Mouse (Mus musculus) limb, embryonic 12.5 days (tissue): ENCODE results near the gene Meis2. TPM values are rescaled to one million over a fixed set of nuclear protein-coding genes. Genes with fewer than 3 reads are reported as not detected.

Source experiments
- ATAC-seq: fragments of 200-750 bp; cut with Nextera tagmentation; 2 replicates; pipeline ENCODE4 v1.8.0; 2017; ENCODE audit warnings: low read depth, moderate TSS enrichment; ENCODE audit not compliant: insufficient number of reproducible peaks, insufficient read depth, low FRiP score, low TSS enrichment
- H3K27ac ChIP-seq: fragments of 300-500 bp; sonication (generic); 2 replicates; pipeline ENCODE4 v1.5.1; 2016; ENCODE audit warnings: mild to moderate bottlenecking, moderate library complexity
- H3K27me3 ChIP-seq: fragments of 300-500 bp; sonication (generic); 2 replicates; pipeline ENCODE4 v1.6.1; 2016; ENCODE audit warnings: mild to moderate bottlenecking, moderate library complexity
- H3K36me3 ChIP-seq: fragments of 300-500 bp; sonication (generic); 2 replicates; pipeline ENCODE4 v1.6.1; 2016; ENCODE audit warnings: mild to moderate bottlenecking, moderate library complexity
- H3K4me1 ChIP-seq: fragments of 300-500 bp; sonication (generic); replicated peaks from 2 replicates; pipeline ENCODE4 v1.6.1; 2016
- H3K4me2 ChIP-seq: fragments of 300-500 bp; sonication (generic); 2 replicates; pipeline ENCODE4 v1.6.1; 2016; ENCODE audit warnings: mild to moderate bottlenecking, moderate library complexity
- H3K4me3 ChIP-seq: fragments of 300-500 bp; sonication (generic); replicated peaks from 2 replicates; pipeline ENCODE4 v1.5.1; 2016; ENCODE audit warnings: mild to moderate bottlenecking
- H3K9ac ChIP-seq: fragments of 300-500 bp; sonication (generic); replicated peaks from 2 replicates; pipeline ENCODE4 v1.6.1; 2016; ENCODE audit warnings: mild to moderate bottlenecking, moderate library complexity
- H3K9me3 ChIP-seq: fragments of 300-500 bp; sonication (generic); 2 replicates; pipeline ENCODE4 v1.6.1; 2016; ENCODE audit warnings: mild to moderate bottlenecking, moderate library complexity
- WGBS: fragments of 180-500 bp; shearing (Covaris S2); methylation state at CpG from one replicate; pipeline ENCODE4 v1.1.7; 2016; 5-methylcytosine and 5-hydroxymethylcytosine counted together
- polyA plus RNA-seq: library from polyadenylated mRNA; unstranded; fragments of >200 nt; fragmentation: Nextera tagmentation; extraction: Ambion mirVana; gene quantifications from 2 replicates; pipeline ENCODE4 v1.2.1, GENCODE M21; 2016

Meis2 gene
- polyA plus RNA-seq, 1 experiment from 2014 or later = 20.5 TPM

DNA sequence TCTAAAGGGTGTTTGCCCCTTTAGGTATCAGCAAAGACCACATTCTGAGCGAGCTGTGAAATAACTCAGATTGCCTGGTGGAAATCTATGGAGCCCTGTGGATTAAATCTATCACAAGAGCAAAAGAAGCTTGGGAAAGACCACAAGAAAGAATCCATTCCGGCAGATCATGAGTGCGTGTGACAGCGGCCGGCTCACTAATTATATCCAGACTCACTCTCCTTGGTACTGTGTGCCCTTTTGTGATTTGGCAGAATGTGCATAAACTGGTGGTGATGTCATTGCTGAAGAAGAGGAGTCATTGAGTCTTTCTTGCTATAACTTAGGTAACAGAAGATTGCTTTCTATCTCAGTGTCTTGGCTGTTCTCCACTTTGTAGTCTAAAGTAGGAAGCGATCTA lies 172.5 kb downstream of the Meis2 start:
- Histone ChIP-seq H3K4me2 (no peak overlapping the region), H3K36me3 (no peaks in the 10 kb centered on the region), H3K4me1 (peaks cover 20% of the 10 kb centered on the region), H3K4me3 (no peak overlapping the region), H3K9me3 (no peaks in the 10 kb centered on the region), H3K27ac (no peak overlapping the region), H3K27me3 (peaks cover 55% of the 10 kb centered on the region), H3K9ac (no peak overlapping the region)
- WGBS = 50% methylated on average over 6 of the region's 6 CpGs
- no peak for ATAC-seq

DNA sequence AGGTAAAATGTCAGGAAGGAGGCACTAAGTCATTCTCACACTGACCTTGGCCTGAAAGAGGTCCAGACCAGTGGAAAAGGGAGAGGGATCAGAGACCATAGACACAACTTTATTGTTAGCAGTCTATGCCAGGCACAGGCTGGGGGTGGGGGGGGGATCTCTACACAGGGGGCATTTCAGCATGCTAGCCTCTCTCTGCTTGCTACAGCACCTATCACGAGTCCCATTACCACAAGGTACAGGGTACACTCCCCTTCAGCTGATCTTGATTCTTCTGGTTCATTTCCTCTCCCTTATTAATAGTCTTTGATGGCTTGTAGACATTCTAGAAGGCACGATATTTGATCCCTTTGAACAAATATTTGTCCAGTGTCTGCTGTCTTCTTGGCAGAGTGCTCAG lies 174.9 kb downstream of the Meis2 start:
- Histone ChIP-seq H3K27ac (no peak overlapping the region), H3K9me3 (no peaks in the 10 kb centered on the region), H3K4me1 (peaks cover 11% of the 10 kb centered on the region), H3K27me3 (peaks cover 64% of the 10 kb centered on the region), H3K4me2 (no peak overlapping the region), H3K36me3 (no peaks in the 10 kb centered on the region), H3K4me3 (no peak overlapping the region), H3K9ac (no peak overlapping the region)
- ATAC-seq = no peak
- 75% methylated on average over 2 of the region's 2 CpGs for WGBS

DNA sequence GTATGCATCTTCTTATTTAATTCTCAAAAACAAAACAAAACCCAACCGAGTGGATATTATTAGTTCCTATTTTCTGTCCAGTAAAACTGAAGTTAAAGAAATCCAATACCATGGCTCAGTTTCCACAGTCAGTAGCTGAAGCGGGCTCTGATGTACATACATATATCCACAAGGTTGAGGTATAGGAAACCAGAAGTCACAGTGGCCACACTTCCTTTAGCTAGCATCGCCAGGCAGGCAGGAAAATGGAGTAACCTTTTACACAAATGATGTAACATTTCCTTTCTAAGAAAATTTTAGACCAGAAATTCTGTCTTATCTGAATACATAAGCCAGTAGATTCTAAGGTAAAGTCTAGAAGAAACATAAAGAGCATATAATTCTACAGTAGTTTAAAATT lies 175.6 kb downstream of the Meis2 start:
- ATAC-seq = no peak
- no peak overlapping the region for H3K4me2 ChIP-seq
- H3K9ac ChIP-seq = no peak overlapping the region
- H3K4me1 ChIP-seq = peaks cover 6% of the 10 kb centered on the region
- WGBS = 88% methylated on average over 3 of the region's 3 CpGs
- no peak overlapping the region for H3K4me3 ChIP-seq
- no peak overlapping the region for H3K27ac ChIP-seq
- H3K27me3 ChIP-seq = peaks cover 58% of the 10 kb centered on the region
- H3K9me3 ChIP-seq = no peaks in the 10 kb centered on the region
- H3K36me3 ChIP-seq = no peaks in the 10 kb centered on the region

DNA sequence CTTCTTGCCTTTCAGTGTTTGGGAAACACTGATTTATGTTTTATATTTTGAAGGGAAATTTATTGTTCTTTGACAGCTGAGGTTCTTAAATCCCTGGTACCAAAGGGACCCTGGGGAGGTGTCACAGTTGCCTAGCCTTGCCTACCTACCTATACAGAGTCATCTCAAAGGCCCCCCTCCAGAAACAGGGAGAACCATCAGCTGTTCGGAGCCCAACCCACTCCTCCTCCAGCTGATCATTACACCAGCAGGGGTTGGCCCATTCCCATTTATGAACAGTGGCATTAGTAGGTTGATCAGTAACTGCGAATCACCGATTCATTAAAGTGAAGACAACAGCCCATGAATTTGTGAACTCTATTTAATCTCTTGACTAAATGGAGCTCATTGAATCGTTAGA lies 176.4 kb downstream of the Meis2 start:
- no peak for ATAC-seq
- no peaks in the 10 kb centered on the region for H3K36me3 ChIP-seq

DNA sequence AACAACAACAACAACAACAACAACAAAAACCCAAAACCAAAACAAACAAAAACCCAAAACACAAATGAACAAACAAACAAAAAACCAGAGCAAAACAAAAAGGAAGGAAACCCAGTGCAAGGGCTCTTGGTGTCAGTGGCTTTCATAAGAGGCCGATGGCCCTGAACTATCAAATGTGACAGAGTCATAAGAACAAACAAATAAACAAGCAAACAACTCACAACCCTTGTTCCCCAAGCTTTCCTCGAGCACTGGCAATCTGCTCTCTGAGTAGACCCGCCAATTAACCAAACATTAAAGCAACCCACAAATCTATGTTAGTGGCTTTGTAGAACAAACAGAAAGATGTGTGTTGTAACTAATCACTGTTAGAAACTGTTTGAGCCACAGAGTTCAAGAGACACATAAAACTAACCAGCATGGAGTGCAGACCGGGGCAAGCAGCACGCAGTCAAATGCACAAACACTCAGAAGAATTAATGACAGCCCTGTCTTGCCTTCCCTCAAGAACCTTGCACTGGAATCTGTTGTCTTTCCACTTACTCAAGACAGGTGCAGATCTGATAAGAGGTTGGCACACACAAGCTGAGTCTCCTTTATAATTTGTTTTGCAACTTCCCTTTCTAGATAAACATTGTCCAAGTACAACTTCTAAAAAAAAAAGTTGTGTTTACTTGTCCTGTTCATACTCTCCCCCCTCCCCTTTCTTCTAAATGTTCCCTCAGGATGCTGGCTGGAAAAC lies 177.1 kb downstream of the Meis2 start:
- H3K9ac ChIP-seq = no peak overlapping the region
- H3K4me1 ChIP-seq = peaks cover 3% of the 10 kb centered on the region; the same call in 1 of the 2 replicates
- no peaks in the 10 kb centered on the region for H3K36me3 ChIP-seq
- no peak for ATAC-seq
- H3K4me3 ChIP-seq = no peak overlapping the region
- H3K27ac ChIP-seq = no peak overlapping the region
- WGBS = 30% methylated on average over 5 of the region's 5 CpGs
- H3K27me3 ChIP-seq = peaks cover 55% of the 10 kb centered on the region
- no peak overlapping the region for H3K4me2 ChIP-seq
- no peaks in the 10 kb centered on the region for H3K9me3 ChIP-seq

More for the DNA sequence above, 176.4 kb downstream of the Meis2 start:
- WGBS = 83% methylated on average over 4 of the region's 4 CpGs
- Histone ChIP-seq H3K4me2 (no peak overlapping the region), H3K9me3 (no peaks in the 10 kb centered on the region), H3K9ac (no peak overlapping the region), H3K27ac (no peak overlapping the region), H3K4me1 (peaks cover 3% of the 10 kb centered on the region; the same call in 1 of the 2 replicates), H3K27me3 (peaks cover 58% of the 10 kb centered on the region), H3K4me3 (no peak overlapping the region)

DNA sequence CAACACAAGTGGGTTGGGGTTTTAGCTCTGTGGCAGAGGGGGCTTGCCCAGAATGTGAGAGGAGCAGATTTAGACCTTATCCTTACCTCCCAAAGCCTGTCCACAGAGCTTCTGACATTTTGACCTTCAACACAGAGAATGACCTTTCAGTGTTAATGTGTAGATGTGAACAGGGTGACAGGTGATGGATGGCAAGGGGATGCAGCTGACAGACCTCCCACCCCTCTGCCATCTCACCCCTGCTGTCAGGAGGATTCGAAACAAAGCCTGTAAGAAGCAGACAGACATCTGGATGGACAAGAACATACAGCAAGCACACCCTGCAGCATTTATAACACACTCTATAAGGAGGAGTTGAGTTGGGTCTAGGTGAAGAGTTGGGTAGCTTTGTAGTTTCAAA lies 178.0 kb downstream of the Meis2 start:
- WGBS = 17% methylated on average over 1 of the region's 1 CpGs
- H3K4me2 ChIP-seq = no peak overlapping the region
- ATAC-seq = no peak
- H3K27ac ChIP-seq = no peak overlapping the region
- peaks cover 49% of the 10 kb centered on the region for H3K27me3 ChIP-seq
- H3K4me1 ChIP-seq = 0 out of 2 replicates have a peak, but pooled peaks cover 3% of the 10 kb centered on the region
- H3K36me3 ChIP-seq = no peaks in the 10 kb centered on the region
- no peaks in the 10 kb centered on the region for H3K9me3 ChIP-seq
- H3K9ac ChIP-seq = no peak overlapping the region
- H3K4me3 ChIP-seq = no peak overlapping the region

DNA sequence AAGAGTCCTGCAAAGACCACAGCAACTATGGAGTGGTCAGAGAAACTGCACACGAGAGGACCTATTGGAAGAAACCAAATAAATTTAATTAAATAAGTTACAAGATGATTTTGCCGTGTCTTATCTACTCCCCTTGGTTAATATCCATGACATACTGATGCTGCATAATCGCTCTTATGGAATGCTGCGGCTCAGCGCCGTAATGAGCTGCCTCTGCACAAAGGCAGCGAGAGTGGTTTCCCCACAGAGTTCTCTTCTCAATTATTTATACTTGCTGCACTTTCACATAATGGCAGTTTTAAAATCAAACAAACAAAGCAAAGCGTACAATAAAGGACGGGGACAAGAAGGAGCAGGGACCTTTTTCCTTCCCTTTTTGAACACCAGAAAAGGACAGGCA lies 181.5 kb downstream of the Meis2 start:
- no peak overlapping the region for H3K9ac ChIP-seq
- H3K36me3 ChIP-seq = no peaks in the 10 kb centered on the region
- H3K9me3 ChIP-seq = no peaks in the 10 kb centered on the region
- no peak overlapping the region for H3K27ac ChIP-seq
- 0 out of 2 replicates have a peak, but pooled peaks cover 1% of the 10 kb centered on the region for H3K4me1 ChIP-seq
- H3K4me3 ChIP-seq = no peak overlapping the region
- WGBS = 85% methylated on average over 9 of the region's 9 CpGs
- no peak overlapping the region for H3K4me2 ChIP-seq
- no peak for ATAC-seq
- H3K27me3 ChIP-seq = peaks cover 53% of the 10 kb centered on the region

DNA sequence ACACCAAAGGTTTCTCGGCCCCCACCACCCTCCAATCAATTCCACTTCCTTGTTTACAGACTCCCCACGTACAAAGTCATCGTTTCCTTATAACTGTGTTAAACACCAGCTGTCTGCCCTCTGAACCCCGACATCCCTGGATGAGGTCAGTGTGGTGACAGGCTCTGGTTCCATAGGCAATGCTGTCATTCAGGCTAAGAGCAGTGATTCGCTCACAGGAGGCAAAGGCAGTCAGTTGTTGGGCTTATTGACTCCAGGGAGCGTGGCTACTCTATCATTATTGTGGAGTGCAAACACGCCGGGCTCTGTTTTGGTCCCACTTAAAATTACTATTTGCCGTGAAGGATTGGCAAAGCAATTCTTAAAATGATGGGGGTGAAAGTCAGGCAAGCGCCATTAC lies 182.1 kb downstream of the Meis2 start:
- no peak overlapping the region for H3K4me2 ChIP-seq
- peaks cover 57% of the 10 kb centered on the region for H3K27me3 ChIP-seq
- ATAC-seq = no peak
- no peak overlapping the region for H3K4me3 ChIP-seq
- no peaks in the 10 kb centered on the region for H3K9me3 ChIP-seq
- H3K27ac ChIP-seq = no peak overlapping the region
- no peak overlapping the region for H3K9ac ChIP-seq
- no peaks in the 10 kb centered on the region for H3K4me1 ChIP-seq
- H3K36me3 ChIP-seq = no peaks in the 10 kb centered on the region
- 66% methylated on average over 10 of the region's 10 CpGs for WGBS

DNA sequence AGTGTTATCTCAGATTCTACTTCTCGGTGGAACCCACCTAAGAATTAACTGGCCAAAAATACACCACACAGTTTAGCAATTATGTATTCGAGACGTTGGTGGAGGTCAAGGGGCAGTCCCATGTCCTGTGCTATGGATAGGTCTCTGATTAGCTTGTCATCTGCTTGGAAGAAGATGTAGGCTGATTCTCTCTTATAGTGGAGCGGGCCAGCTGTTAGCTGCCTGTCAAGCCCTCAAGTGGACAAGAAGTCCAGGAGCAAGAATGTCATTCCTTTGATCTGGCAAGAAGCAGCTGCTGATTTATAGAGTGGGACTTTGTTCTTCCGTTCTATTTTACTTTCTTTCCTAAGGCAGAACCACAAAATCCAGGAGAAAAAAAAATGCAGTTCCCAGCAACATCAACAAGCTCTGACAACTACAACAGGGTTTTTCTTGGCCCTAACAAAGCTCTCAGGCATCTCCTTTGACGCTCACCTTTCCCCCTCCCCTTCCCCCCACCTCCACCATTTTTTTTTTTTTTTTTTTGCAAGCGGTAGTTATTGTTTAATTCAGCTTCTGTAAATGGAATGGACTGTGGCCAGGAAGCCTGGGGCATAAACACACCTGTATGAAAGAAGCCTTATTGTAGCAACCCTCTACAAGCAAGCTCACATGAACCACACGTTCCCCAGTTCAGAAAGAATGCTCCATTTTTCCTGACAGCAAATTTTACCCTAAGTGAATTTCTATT lies 189.7 kb downstream of the Meis2 start:
- ATAC-seq = 0 out of 2 replicates have a peak, but pooled peaks have one; percentile 42
- WGBS = 25% methylated on average over 8 of the region's 8 CpGs

DNA sequence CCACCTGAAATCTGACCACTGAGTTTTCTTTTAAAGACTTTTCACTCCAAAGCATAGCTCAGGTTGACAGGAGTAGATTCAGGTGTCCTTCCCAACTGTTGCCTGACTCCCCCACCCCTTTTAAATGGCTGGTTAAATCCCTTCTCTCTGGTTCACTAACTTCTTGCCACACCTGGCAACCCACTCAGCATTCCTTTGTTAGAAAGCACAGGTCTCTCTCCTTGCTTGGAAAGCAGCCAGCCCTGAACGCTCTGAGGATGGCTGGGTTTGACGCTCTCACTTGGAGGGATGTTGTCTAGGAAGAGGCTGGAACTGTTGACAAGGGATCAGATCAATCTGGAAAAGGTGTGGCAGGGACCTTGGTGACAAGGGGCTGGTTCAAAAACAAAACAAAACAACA lies 192.8 kb downstream of the Meis2 start:
- 26% methylated on average over 2 of the region's 2 CpGs for WGBS
- Histone ChIP-seq H3K36me3 (no peaks in the 10 kb centered on the region), H3K9me3 (no peaks in the 10 kb centered on the region), H3K9ac (no peak overlapping the region), H3K4me3 (no peak overlapping the region), H3K27me3 (peaks cover 32% of the 10 kb centered on the region), H3K4me1 (peaks cover 43% of the 10 kb centered on the region), H3K4me2 (no peak overlapping the region), H3K27ac (0 out of 2 replicates have a peak overlapping the region, but pooled peaks have one; percentile 8)
- ATAC-seq = no peak

More for the DNA sequence above, 189.7 kb downstream of the Meis2 start:
- Histone ChIP-seq H3K4me1 (peaks cover 21% of the 10 kb centered on the region), H3K36me3 (no peaks in the 10 kb centered on the region), H3K4me2 (no peak overlapping the region), H3K27me3 (peaks cover 34% of the 10 kb centered on the region), H3K9ac (no peak overlapping the region), H3K4me3 (no peak overlapping the region), H3K27ac (no peak overlapping the region), H3K9me3 (no peaks in the 10 kb centered on the region)

DNA sequence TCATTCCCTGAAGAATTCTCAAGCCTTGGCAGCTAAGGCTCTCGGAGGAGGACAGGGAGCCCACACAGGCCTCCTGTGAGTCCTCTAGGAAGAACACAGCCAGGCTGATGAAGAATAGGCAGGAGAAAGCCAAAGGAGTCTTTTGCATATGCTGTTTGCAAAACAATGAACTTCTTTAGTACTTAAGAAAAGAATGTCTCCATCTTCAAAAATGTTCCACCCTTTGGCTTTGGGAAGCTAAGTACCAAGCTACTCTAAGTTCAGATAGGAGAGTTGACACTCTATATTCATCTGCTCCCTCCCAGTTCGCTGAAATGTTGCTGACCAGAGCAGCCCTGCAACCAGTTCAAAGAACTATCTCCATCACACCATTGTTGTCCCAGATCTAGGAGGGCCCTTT lies 195.7 kb downstream of the Meis2 start:
- no peak overlapping the region for H3K4me3 ChIP-seq
- H3K4me2 ChIP-seq = 0 out of 2 replicates have a peak overlapping the region, but pooled peaks have one; percentile 4
- no peaks in the 10 kb centered on the region for H3K9me3 ChIP-seq
- no peak overlapping the region for H3K27ac ChIP-seq
- H3K27me3 ChIP-seq = peaks cover 45% of the 10 kb centered on the region
- H3K4me1 ChIP-seq = peaks cover 36% of the 10 kb centered on the region
- no peak overlapping the region for H3K9ac ChIP-seq
- H3K36me3 ChIP-seq = no peaks in the 10 kb centered on the region
- 26% methylated on average over 2 of the region's 2 CpGs for WGBS
- no peak for ATAC-seq
